Mouse (Mus musculus) ES-E14 (cell line): ENCODE data around the gene Phyhipl.

Source experiments
- HCFC1 ChIP-seq: IDR thresholded peaks from 2 replicates; pipeline ENCODE4 v1.6.1; 2012; ENCODE audit warnings: low read length, inconsistent platforms, borderline replicate concordance; ENCODE audit not compliant: insufficient read depth
- ZC3H11A ChIP-seq: IDR thresholded peaks from 2 replicates; pipeline ENCODE4 v1.6.1; 2012; ENCODE audit warnings: low read depth, mild to moderate bottlenecking, inconsistent platforms, low read length, borderline replicate concordance

- no peak for TF ChIP-seq ZC3H11A
- no peak for TF ChIP-seq HCFC1
Measured at GRCm38 (mm10) chr10:70533301-70533781, 122.4 kb downstream of the Phyhipl start.
